Mouse (Mus musculus) limb, embryonic 12.5 days (tissue): ENCODE results near the gene Pip5k1a. TPM values are rescaled to one million over a fixed set of nuclear protein-coding genes. Genes with fewer than 3 reads are reported as not detected.
A peak's percentile ranks its signal among the peaks of the same experiment; 100 is the strongest.

Experiments used
- ATAC-seq: fragments of 200-750 bp; cut with Nextera tagmentation; 2 replicates; pipeline ENCODE4 v1.8.0; 2017; ENCODE audit warnings: low read depth, moderate TSS enrichment; ENCODE audit not compliant: insufficient number of reproducible peaks, insufficient read depth, low FRiP score, low TSS enrichment
- H3K27ac ChIP-seq: fragments of 300-500 bp; sonication (generic); 2 replicates; pipeline ENCODE4 v1.5.1; 2016; ENCODE audit warnings: mild to moderate bottlenecking, moderate library complexity
- H3K27me3 ChIP-seq: fragments of 300-500 bp; sonication (generic); 2 replicates; pipeline ENCODE4 v1.6.1; 2016; ENCODE audit warnings: mild to moderate bottlenecking, moderate library complexity
- H3K36me3 ChIP-seq: fragments of 300-500 bp; sonication (generic); 2 replicates; pipeline ENCODE4 v1.6.1; 2016; ENCODE audit warnings: mild to moderate bottlenecking, moderate library complexity
- H3K4me1 ChIP-seq: fragments of 300-500 bp; sonication (generic); replicated peaks from 2 replicates; pipeline ENCODE4 v1.6.1; 2016
- H3K4me2 ChIP-seq: fragments of 300-500 bp; sonication (generic); 2 replicates; pipeline ENCODE4 v1.6.1; 2016; ENCODE audit warnings: mild to moderate bottlenecking, moderate library complexity
- H3K4me3 ChIP-seq: fragments of 300-500 bp; sonication (generic); replicated peaks from 2 replicates; pipeline ENCODE4 v1.5.1; 2016; ENCODE audit warnings: mild to moderate bottlenecking
- H3K9ac ChIP-seq: fragments of 300-500 bp; sonication (generic); replicated peaks from 2 replicates; pipeline ENCODE4 v1.6.1; 2016; ENCODE audit warnings: mild to moderate bottlenecking, moderate library complexity
- H3K9me3 ChIP-seq: fragments of 300-500 bp; sonication (generic); 2 replicates; pipeline ENCODE4 v1.6.1; 2016; ENCODE audit warnings: mild to moderate bottlenecking, moderate library complexity
- WGBS: fragments of 180-500 bp; shearing (Covaris S2); methylation state at CpG from one replicate; pipeline ENCODE4 v1.1.7; 2016; 5-methylcytosine and 5-hydroxymethylcytosine counted together
- polyA plus RNA-seq: library from polyadenylated mRNA; unstranded; fragments of >200 nt; fragmentation: Nextera tagmentation; extraction: Ambion mirVana; gene quantifications from 2 replicates; pipeline ENCODE4 v1.2.1, GENCODE M21; 2016

The Pip5k1a gene
- polyA plus RNA-seq, 1 experiment from 2014 or later, result 30.5 TPM

GRCm38 (mm10) chr3:95065553-95065952 lies 41.2 kb downstream of the Pip5k1a start:
- Histone ChIP-seq H3K4me3 (no peak overlapping the region), H3K27me3 (no peaks in the 10 kb centered on the region), H3K4me2 (no peak overlapping the region), H3K27ac (no peak overlapping the region), H3K9me3 (no peaks in the 10 kb centered on the region), H3K9ac (no peak overlapping the region), H3K4me1 (no peaks in the 10 kb centered on the region), H3K36me3 (peaks cover 97% of the 10 kb centered on the region)
- 91% methylated on average over 1 of the region's 1 CpGs for WGBS
- no peak for ATAC-seq

GRCm38 (mm10) chr3:95063741-95064140 lies 43.0 kb downstream of the Pip5k1a start:
- Histone ChIP-seq H3K9me3 (no peaks in the 10 kb centered on the region), H3K9ac (no peak overlapping the region), H3K4me2 (no peak overlapping the region), H3K4me1 (no peaks in the 10 kb centered on the region), H3K4me3 (no peak overlapping the region), H3K27ac (no peak overlapping the region), H3K36me3 (peaks cover 97% of the 10 kb centered on the region), H3K27me3 (no peaks in the 10 kb centered on the region)
- ATAC-seq, result no peak
- WGBS, result 95% methylated on average over 4 of the region's 4 CpGs

GRCm38 (mm10) chr3:95058078-95058477 lies 48.7 kb downstream of the Pip5k1a start:
- no peak for ATAC-seq

GRCm38 (mm10) chr3:95056275-95056674 lies 50.5 kb downstream of the Pip5k1a start:
- H3K9ac ChIP-seq, result no peak overlapping the region
- WGBS, result 95% methylated on average over 7 of the region's 7 CpGs
- no peak for ATAC-seq

More at GRCm38 (mm10) chr3:95058078-95058477, 48.7 kb downstream of the Pip5k1a start:
- Histone ChIP-seq H3K9me3 (no peaks in the 10 kb centered on the region), H3K4me1 (no peaks in the 10 kb centered on the region), H3K9ac (no peak overlapping the region), H3K27ac (no peak overlapping the region), H3K36me3 (peaks cover 58% of the 10 kb centered on the region), H3K27me3 (no peaks in the 10 kb centered on the region), H3K4me3 (no peak overlapping the region), H3K4me2 (no peak overlapping the region)
- 77% methylated on average over 8 of the region's 8 CpGs for WGBS

GRCm38 (mm10) chr3:95054481-95055260 lies 52.1 kb downstream of the Pip5k1a start:
- Histone ChIP-seq H3K9me3 (no peaks in the 10 kb centered on the region), H3K27ac (0 out of 2 replicates have a peak overlapping the region, but pooled peaks have one; percentile 4), H3K9ac (no peak overlapping the region), H3K4me3 (no peak overlapping the region), H3K27me3 (no peaks in the 10 kb centered on the region), H3K36me3 (peaks cover 25% of the 10 kb centered on the region), H3K4me1 (no peaks in the 10 kb centered on the region), H3K4me2 (no peak overlapping the region)
- no peak for ATAC-seq
- WGBS, result 44% methylated on average over 10 of the region's 10 CpGs

More at GRCm38 (mm10) chr3:95056275-95056674, 50.5 kb downstream of the Pip5k1a start:
- H3K4me1 ChIP-seq, result no peaks in the 10 kb centered on the region
- H3K36me3 ChIP-seq, result peaks cover 41% of the 10 kb centered on the region
- no peaks in the 10 kb centered on the region for H3K9me3 ChIP-seq
- no peak overlapping the region for H3K4me2 ChIP-seq
- no peak overlapping the region for H3K27ac ChIP-seq
- H3K27me3 ChIP-seq, result no peaks in the 10 kb centered on the region
- no peak overlapping the region for H3K4me3 ChIP-seq

- H3K4me1 ChIP-seq, result no peaks in the 10 kb centered on the region
- H3K4me3 ChIP-seq, result no peak overlapping the region
- H3K27ac ChIP-seq, result no peak overlapping the region
- ATAC-seq, result no peak
- no peak overlapping the region for H3K9ac ChIP-seq
- WGBS, result 54% methylated on average over 3 of the region's 3 CpGs
- no peaks in the 10 kb centered on the region for H3K9me3 ChIP-seq
- peaks cover 15% of the 10 kb centered on the region for H3K36me3 ChIP-seq
- no peak overlapping the region for H3K4me2 ChIP-seq
- H3K27me3 ChIP-seq, result no peaks in the 10 kb centered on the region
These were observed 53.0 kb downstream of the Pip5k1a start for GRCm38 (mm10) chr3:95053701-95054100.

GRCm38 (mm10) chr3:95052959-95053358 lies 53.8 kb downstream of the Pip5k1a start:
- Histone ChIP-seq H3K4me2 (no peak overlapping the region), H3K27ac (no peak overlapping the region), H3K36me3 (peaks cover 9% of the 10 kb centered on the region), H3K4me3 (no peak overlapping the region), H3K9ac (no peak overlapping the region), H3K4me1 (no peaks in the 10 kb centered on the region), H3K27me3 (no peaks in the 10 kb centered on the region), H3K9me3 (no peaks in the 10 kb centered on the region)
- ATAC-seq, result no peak
- WGBS, result 65% methylated on average over 1 of the region's 1 CpGs

- no peaks in the 10 kb centered on the region for H3K27me3 ChIP-seq
- 61% methylated on average over 3 of the region's 3 CpGs for WGBS
These were observed 58.8 kb downstream of the Pip5k1a start for GRCm38 (mm10) chr3:95047914-95048313.

GRCm38 (mm10) chr3:95046462-95047057 lies 60.2 kb downstream of the Pip5k1a start:
- WGBS, result 85% methylated on average over 11 of the region's 11 CpGs
- Histone ChIP-seq H3K27me3 (no peaks in the 10 kb centered on the region), H3K36me3 (no peaks in the 10 kb centered on the region), H3K9ac (no peak overlapping the region), H3K4me1 (peaks cover 5% of the 10 kb centered on the region), H3K9me3 (no peaks in the 10 kb centered on the region), H3K27ac (no peak overlapping the region), H3K4me2 (no peak overlapping the region), H3K4me3 (no peak overlapping the region)
- no peak for ATAC-seq

More at GRCm38 (mm10) chr3:95047914-95048313, 58.8 kb downstream of the Pip5k1a start:
- Histone ChIP-seq H3K4me2 (no peak overlapping the region), H3K36me3 (no peaks in the 10 kb centered on the region), H3K4me3 (no peak overlapping the region), H3K9ac (no peak overlapping the region), H3K4me1 (0 out of 2 replicates have a peak, but pooled peaks cover under 1% of the 10 kb centered on the region), H3K27ac (no peak overlapping the region), H3K9me3 (no peaks in the 10 kb centered on the region)
- no peak for ATAC-seq

- Histone ChIP-seq H3K4me2 (no peak overlapping the region), H3K4me3 (no peak overlapping the region), H3K27ac (no peak overlapping the region), H3K4me1 (peaks cover 17% of the 10 kb centered on the region), H3K36me3 (peaks cover 13% of the 10 kb centered on the region), H3K9me3 (no peaks in the 10 kb centered on the region), H3K27me3 (no peaks in the 10 kb centered on the region), H3K9ac (no peak overlapping the region)
- WGBS, result 55% methylated on average over 6 of the region's 6 CpGs
- no peak for ATAC-seq
These were observed 63.5 kb downstream of the Pip5k1a start for GRCm38 (mm10) chr3:95043251-95043650.

- 29% methylated on average over 7 of the region's 7 CpGs for WGBS
- Histone ChIP-seq H3K36me3 (peaks cover 17% of the 10 kb centered on the region), H3K9me3 (no peaks in the 10 kb centered on the region), H3K27ac (peak overlapping the region; percentile 62; the same call in 1 of the 2 replicates), H3K27me3 (no peaks in the 10 kb centered on the region), H3K4me3 (peak overlapping the region; percentile 77), H3K9ac (peak overlapping the region; percentile 76; the same call in 1 of the 2 replicates), H3K4me1 (peaks cover 17% of the 10 kb centered on the region), H3K4me2 (peak overlapping the region; percentile 67)
- peak; percentile 61 for ATAC-seq
These were observed 63.9 kb downstream of the Pip5k1a start for GRCm38 (mm10) chr3:95042838-95043229.
